Mouse (Mus musculus) granulocyte monocyte progenitor cell, adult 5-6 weeks (primary cell): ENCODE data around the gene Zfp607b. TPM values are rescaled to one million over a fixed set of nuclear protein-coding genes. Genes with fewer than 3 reads are reported as not detected.
A peak's percentile ranks its signal among the peaks of the same experiment; 100 is the strongest.

Experiments
- ATAC-seq: replicated peaks from 2 replicates; pipeline ENCODE4 v1.8.0; 2016; ENCODE audit warnings: mild to moderate bottlenecking, moderate TSS enrichment, inconsistent platforms; ENCODE audit not compliant: poor library complexity, severe bottlenecking
- total RNA-seq, 2 experiments: library from RNA; stranded (forward) in 1 of 2; stranded (reverse) in 1 of 2; fragments of 200-712, 200-1000 nt in 1 of 2; fragments of >200 nt in 1 of 2; fragmentation: Nextera tagmentation in 1 of 2; gene quantifications; 2 replicates each; pipeline ENCODE4 v1.2.3; 2014 to 2017

Gene Zfp607b
- total RNA-seq (2014; fragmentation: Nextera tagmentation) (0.66 and 1.7 TPM in 2 replicates), total RNA-seq (2017) (0.69 and 7.9 TPM in 2 replicates)

GRCm38 (mm10) chr7:27688815-27689612 lies at the start of gene Zfp607b:
Gene Zfp607b (plus strand): TSS chr7:27689340.
- peak; percentile 94 for ATAC-seq

DNA sequence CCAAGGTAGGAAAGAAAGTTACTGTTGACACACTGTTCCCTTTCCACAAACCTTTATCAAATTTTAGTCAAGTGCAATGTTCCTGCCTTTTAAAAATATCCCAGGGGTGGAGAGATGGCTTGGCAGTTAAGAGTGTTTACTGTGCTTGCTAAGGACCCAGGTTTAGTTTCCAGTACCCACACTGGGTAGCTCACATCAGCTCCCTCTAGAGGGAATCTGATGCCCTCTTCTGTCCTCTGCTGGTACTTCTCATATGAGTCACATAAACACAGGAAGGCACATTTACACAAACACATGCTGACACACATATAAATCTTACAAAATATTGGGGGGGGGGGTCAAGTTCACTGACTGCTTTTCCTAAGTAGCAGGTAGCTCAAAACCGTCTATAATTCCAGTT lies 44.7 kb upstream of the Zfp607b start:
- peak; percentile 55 for ATAC-seq

DNA sequence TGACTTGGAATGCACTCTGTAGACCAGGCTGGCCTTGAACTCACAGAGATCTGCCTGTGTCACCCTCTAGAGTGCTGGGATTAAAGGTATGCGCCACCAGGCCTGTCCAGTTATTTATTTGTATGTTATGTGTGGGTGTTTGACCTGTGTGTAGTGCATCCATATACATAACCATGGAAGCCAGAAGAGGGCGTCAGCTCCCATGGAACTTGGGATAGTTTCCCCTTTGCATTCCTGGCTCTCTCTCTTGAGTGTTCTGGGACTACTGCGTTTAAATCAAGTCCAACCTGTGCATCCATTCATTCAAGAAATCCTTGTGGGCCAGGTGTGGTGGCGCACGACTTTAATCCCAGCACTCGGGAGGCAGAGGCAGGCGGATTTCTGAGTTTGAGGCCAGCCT lies 42.6 kb upstream of the Zfp607b start:
- ATAC-seq = no peak

DNA sequence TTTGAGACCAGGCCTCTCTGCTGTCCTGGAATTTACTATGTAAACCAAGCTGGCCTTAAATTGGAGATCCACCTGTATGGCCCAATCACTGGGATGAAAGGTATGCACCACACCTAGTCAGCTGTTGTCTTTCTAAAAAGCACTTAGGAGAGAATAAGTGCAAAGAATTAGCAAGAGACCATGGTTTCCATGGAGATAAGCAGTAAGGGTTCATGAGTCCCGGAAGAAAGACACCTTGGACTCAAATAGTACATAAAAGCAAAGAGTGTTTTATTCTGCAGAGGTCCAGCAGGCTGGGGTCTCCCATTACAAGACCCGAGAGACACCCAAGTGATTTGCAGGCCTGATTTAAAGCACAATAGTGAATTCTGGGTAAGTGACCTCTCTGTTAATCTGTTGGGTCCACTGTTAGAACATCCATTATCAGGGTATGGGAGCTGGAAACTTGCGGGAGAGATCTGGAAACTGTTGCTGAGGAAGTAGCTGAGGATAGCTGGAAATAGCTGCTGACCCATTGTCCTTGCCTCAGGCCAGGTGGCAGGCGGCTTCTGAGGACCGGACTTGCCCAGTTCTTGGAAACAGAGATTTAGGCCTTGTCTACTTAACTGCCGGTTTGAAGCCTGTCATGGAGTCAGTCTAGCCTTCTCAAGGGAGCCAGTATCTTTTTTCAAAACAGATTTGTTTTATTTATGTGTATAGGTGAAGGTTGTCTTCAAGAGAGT lies 41.7 kb upstream of the Zfp607b start:
- ATAC-seq = no peak

GRCm38 (mm10) chr7:27649723-27650122 lies 39.4 kb upstream of the Zfp607b start:
- no peak for ATAC-seq

DNA sequence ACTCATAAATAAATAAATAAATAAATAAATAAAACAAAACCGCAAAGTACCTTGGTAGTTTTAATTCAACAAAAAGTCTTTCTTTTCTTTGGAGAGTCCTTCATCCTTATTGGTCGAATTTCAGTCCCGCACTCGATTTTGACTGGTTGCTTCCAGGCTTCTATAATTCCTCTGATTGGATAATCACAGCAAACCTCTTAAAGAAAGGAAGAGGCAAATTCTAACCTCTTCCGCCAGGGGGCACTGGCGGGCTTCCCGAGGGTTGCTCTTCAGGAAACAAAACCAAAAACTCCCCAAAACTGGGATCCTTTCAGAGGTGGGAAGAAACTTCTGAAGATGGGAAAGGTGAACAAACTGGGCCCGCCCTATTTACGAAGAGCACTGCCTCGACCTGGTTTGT lies 38.2 kb upstream of the Zfp607b start:
- peak; percentile 66 for ATAC-seq

GRCm38 (mm10) chr7:27653681-27654437 lies 35.3 kb upstream of the Zfp607b start, which contains the start of gene Ttc9b:
Gene Ttc9b (plus strand): TSS chr7:27653915.
- ATAC-seq = peak; percentile 68

DNA sequence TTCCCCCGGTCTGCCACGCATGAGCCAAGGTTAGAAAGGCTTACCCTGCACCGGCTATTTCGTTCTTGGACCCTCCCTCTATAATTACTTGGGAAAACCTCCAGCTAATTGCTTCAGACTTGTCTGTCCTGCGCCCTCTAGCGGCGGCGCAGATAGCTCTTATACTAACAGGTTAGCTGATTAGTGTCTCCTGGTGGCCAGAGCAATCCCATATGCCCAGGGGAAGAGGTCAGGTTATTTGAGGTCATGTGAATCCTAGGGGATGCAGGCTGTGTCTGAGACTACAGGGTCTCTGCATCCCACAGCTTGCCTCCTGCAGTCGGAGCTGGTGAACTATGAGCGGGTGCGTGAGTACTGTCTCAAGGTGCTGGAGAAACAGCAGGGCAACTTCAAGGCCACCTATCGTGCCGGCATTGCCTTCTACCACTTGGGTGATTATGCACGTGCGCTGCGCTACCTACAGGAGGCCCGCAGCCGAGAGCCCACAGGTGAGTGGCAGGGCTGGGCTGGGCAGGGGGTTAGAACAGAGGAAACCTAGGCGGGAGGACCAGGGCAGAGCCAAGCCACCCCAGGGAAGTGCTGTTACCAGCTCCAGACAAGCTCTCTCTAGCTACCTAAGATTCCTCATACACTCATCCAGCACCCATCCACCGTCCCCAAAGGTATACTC lies 34.4 kb upstream of the Zfp607b start:
- no peak for ATAC-seq

DNA sequence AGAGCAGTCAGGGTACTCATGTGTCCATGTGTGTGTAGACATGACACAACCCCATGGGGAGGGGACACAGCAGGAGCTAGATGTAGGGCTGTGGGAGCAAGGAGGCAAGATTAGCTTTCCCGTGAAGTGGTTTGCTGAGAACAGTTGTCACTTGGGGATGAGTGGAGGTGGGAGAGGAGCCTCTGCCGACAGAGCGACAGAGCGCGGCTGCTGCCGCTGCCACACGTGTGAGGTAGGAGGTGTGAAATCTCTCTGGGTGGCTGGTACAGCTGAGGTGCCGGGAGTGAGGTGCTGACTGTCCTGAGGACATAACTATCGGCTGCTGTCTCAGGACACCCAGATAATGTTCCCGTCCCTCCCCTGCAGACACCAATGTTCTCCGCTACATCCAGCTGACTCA lies 33.6 kb upstream of the Zfp607b start:
- no peak for ATAC-seq

- ATAC-seq = no peak
Observed at GRCm38 (mm10) chr7:27656600-27656999, 32.5 kb upstream of the Zfp607b start.

DNA sequence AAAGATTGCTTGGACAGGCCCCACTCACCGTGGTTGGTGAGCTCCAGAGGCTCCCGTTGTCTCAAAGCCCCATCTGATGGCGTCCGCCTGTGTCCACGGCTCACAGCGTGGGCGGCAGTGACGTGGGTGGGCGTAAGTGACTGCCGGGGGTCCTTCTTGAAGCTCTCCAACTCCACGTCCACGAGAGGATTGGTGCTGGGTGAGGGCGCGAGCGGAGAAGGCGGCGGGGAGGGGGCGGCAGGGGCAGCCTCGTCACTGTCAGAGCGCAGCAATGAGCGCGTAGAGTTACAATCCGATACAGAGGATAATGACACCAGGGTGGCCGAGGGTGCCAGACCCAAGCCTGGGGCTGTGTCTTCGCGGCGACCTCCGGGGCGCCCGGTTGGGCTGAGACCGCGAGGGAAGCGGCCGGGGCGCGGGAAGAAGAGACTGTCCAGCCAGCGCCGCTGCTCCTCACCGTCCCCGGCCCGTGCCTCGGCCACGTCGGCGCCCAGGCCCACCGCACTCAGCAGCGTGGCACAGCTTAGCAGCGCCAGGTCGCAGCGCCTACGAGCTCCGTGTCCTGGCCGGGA lies 31.2 kb upstream of the Zfp607b start:
- no peak for ATAC-seq

GRCm38 (mm10) chr7:27658712-27659663 lies 30.2 kb upstream of the Zfp607b start:
- no peak for ATAC-seq

GRCm38 (mm10) chr7:27662038-27662437 lies 27.1 kb upstream of the Zfp607b start:
- no peak for ATAC-seq

DNA sequence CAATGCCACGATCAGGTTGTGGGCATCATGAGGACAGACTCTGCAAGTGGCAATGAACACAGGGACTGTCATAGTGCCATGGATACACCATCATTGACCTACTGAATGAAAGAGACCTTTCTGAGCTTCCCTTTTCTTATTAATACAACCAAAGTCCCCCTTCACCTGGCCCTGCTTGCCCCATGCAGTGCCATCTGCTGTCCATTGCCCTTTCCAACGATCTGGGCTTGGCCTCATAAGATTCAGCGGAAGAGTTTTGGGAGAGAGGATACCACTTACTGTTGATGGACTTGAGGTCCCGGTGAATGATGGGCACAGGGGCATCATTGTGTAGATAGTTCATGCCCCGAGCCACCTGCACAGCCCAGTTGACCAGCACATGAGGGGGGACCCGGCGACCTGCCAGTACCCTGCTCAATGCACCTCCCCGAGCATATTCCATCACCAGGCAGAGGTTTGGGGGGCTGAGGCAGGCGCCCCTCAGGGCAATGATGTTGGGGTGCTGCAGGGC lies 16.0 kb upstream of the Zfp607b start:
- no peak for ATAC-seq

DNA sequence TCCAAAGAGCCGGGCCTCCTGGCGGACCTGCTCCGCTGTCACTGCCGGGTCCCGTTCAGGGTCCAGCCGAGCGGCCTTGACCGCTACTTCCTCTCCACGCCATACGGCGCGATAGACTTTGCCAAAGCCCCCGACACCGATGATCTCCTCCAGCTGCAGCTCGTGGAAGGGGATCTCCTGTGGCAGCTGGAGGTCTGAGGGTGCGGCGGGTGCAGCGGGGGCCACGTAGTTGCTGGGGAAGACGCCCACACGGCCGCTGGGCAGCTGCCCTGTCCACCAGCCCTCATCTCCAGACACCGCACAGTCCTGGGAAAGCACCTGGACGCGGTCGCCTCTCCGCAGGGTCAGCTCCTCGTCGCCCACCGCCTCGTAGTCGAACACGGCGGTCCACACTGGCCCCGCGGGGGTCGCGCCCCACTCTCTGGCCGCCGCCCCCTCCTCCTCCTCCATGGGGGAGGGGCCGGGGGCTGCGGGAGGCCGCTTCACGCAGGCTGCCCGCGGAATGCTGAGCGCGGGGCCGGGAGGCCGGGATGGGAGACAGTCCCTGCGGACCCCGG lies 15.5 kb upstream of the Zfp607b start:
- peak; percentile 57 for ATAC-seq

- no peak for ATAC-seq
Observed at GRCm38 (mm10) chr7:27674195-27674521, 15.0 kb upstream of the Zfp607b start.

DNA sequence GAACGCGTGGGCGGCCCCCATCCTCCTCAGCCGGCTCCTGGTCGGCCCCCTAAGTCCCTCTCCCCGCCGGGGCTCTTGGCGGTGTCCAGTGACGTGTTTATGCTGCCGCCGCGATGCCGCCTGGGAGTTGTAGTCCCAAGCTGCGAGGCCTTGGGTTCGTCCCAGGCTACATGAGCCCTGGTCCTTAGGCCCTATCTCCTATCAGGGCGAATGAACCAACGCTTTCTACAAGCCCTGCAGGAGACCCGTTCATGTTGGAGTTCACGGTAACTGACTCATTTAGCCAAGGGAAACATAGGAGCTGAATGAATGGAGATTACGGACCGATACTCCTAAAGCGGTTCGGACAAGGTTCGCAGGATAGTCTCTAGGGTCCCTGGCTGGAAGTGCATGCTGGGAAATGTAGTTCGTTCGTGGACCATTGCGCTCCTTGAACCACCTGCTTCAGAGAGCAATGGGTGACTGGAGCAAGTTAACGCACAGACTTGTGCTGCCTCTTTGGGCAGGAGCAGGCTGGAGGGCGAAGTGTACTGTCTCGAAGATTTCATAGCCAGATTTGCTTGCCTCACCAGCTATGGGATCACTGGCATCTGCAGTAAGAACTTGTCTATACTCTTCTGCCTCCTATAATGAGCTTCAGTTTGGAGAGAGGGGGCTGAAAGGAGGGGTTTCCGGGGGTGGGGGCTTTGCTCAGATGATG lies 14.5 kb upstream of the Zfp607b start, which contains the start of gene Map3k10:
TSS of gene Map3k10 (minus strand) at position 77 of the 700 bp plus-strand sequence.
- ATAC-seq = peak; percentile 91

DNA sequence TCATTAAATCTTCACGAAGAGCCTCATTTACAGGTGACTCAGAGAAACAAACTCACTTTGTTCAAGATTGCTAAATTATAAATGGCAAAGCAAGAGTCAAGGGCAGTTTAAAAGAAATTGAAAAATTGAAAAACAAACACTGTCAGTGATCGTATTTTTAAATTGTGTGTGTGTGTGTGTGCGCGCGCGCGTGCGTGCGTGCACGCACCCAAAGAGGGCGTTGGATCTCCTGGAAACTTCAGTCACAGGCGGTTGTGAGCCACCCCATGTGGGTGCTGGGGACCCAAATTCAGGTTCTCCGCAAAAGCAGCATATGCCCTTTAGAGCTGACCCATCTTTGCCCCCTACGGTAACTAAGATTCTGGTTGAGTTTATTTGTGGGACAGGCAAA lies 13.9 kb upstream of the Zfp607b start:
- no peak for ATAC-seq
